Mouse (Mus musculus) ES-E14 (cell line): ENCODE measurements at regions not wholly inside any gene's neighbourhood (a gene's known extent, or its start where the extent isn't known, plus 50 kb on each side); places are given as distances from the start of the nearest gene placed in this dataset.

Experiments
- DNase-seq: peaks from one replicate; pipeline ENCODE4 v3.0.0-alpha.2; 2013; ENCODE audit warnings: low read depth, low spot score
- H3K27ac ChIP-seq: 2 replicates; pipeline ENCODE4 v1.5.1; 2012; ENCODE audit warnings: low read depth, mild to moderate bottlenecking, low read length, moderate library complexity, mixed read lengths; ENCODE audit not compliant: poor library complexity, insufficient read depth, severe bottlenecking
- H3K36me3 ChIP-seq: 2 replicates; pipeline ENCODE4 v1.6.1; 2012; ENCODE audit warnings: mild to moderate bottlenecking, low read length, moderate library complexity, mixed read lengths; ENCODE audit not compliant: control insufficient read depth, poor library complexity, insufficient read depth, severe bottlenecking
- H3K4me1 ChIP-seq, 2 experiments: fragments of 150-350 bp in 1 of 2; sonication (generic) in 1 of 2; 2 replicates each; pipeline ENCODE4 v1.6.1; 2012; ENCODE audit warnings: low read length in 2 of 2, mild to moderate bottlenecking in 1 of 2, mixed read lengths in 1 of 2; ENCODE audit not compliant: control insufficient read depth in 2 of 2, insufficient read depth in 2 of 2, poor library complexity in 1 of 2
- H3K4me3 ChIP-seq, 2 experiments: fragments of 150-350 bp in 1 of 2; sonication (generic) in 1 of 2; 2 replicates each; pipeline ENCODE4 v1.5.1; 2012; ENCODE audit warnings: low read length in 2 of 2, low read depth in 1 of 2, mild to moderate bottlenecking in 1 of 2, mixed read lengths in 1 of 2; ENCODE audit not compliant: insufficient read depth in 1 of 2, poor library complexity in 1 of 2, severe bottlenecking in 1 of 2
- H3K9ac ChIP-seq: 2 replicates; pipeline ENCODE4 v1.6.1; 2012; ENCODE audit warnings: low read depth, mild to moderate bottlenecking, low read length, mixed read lengths; ENCODE audit not compliant: poor library complexity, insufficient read depth, severe bottlenecking
- H3K9me3 ChIP-seq: fragments of 150-350 bp; sonication (generic); 2 replicates; pipeline ENCODE4 v1.6.1; 2012; ENCODE audit warnings: low read depth, mild to moderate bottlenecking, low read length; ENCODE audit not compliant: control insufficient read depth, insufficient read depth
- CHD2 ChIP-seq: IDR thresholded peaks from 2 replicates; pipeline ENCODE4 v1.6.1; 2014; ENCODE audit warnings: mild to moderate bottlenecking, low read depth, low read length, inconsistent platforms
- HCFC1 ChIP-seq: IDR thresholded peaks from 2 replicates; pipeline ENCODE4 v1.6.1; 2012; ENCODE audit warnings: low read length, inconsistent platforms, borderline replicate concordance; ENCODE audit not compliant: insufficient read depth
- MAFK ChIP-seq: IDR thresholded peaks from 2 replicates; pipeline ENCODE4 v1.6.1; 2014; ENCODE audit warnings: mild to moderate bottlenecking, low read depth, low read length, inconsistent platforms; ENCODE audit not compliant: insufficient read depth
- ZC3H11A ChIP-seq: IDR thresholded peaks from 2 replicates; pipeline ENCODE4 v1.6.1; 2012; ENCODE audit warnings: low read depth, mild to moderate bottlenecking, inconsistent platforms, low read length, borderline replicate concordance
- ZNF384 ChIP-seq: IDR thresholded peaks from 2 replicates; pipeline ENCODE4 v1.6.1; 2012; ENCODE audit warnings: low read depth, low read length, inconsistent platforms
- in situ Hi-C, 2 experiments: fragments of 600-800 bp; cut with MboI; formaldehyde crosslinking; loops; one replicate each; pipeline ENCODE4 v1.15.1; 2025; ENCODE audit warnings: low sequenced_read_pairs in 2 of 2, inconsistent platforms in 1 of 2; ENCODE audit not compliant: unreplicated experiment in 2 of 2

DNA sequence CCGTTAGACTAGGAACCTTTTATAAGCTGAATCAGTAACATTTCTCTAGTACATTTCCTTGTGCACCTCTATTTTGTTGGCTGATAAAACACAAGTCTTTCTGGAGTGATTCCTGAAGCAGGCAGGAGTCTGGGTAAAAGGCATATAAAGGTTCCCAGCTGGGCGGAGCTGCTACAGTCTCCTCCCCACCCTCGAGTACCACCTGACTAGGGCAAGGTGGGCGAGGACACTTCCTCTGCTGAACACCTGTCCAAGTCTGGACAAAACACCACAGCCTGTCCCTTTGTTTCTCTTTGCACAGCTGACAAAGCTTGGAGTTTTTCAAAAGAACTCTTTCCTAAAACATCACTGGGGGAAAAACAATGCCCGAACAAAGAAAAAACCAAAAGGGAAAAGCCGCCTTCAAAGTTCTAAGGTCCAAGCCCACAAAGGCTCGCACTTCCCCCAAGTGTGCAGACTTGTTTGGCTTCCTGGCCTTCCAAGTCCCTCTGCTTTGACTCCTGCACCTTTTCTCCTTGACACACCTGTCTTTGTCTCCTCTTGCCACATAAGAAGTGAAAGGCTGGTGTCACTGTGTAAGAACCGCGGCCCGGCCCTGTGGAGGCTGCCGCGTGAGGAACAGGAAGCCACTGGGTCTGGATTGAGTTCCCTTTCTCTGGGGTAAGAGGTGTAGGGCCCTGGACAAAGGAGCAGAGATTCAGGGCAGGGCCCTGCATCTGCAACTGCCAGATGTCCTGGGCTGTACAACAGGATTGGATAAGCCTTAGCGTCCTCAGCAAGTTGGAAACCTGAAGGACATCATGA lies 263.1 kb upstream of the Foxq1 start:
- in situ Hi-C loops, result no loop called here
- Histone ChIP-seq H3K4me3 (no peak overlapping the region), H3K4me1 (no peaks in the 10 kb centered on the region), H3K36me3 (no peaks in the 10 kb centered on the region), H3K9ac (no peak overlapping the region), H3K27ac (no peak overlapping the region), H3K9me3 (no peaks in the 10 kb centered on the region)
- no peak for TF ChIP-seq HCFC1
- no peak for TF ChIP-seq MAFK
- no peak for TF ChIP-seq ZC3H11A
- TF ChIP-seq CHD2, result no peak
- no peak for TF ChIP-seq ZNF384
- peak; percentile 41 for DNase-seq

DNA sequence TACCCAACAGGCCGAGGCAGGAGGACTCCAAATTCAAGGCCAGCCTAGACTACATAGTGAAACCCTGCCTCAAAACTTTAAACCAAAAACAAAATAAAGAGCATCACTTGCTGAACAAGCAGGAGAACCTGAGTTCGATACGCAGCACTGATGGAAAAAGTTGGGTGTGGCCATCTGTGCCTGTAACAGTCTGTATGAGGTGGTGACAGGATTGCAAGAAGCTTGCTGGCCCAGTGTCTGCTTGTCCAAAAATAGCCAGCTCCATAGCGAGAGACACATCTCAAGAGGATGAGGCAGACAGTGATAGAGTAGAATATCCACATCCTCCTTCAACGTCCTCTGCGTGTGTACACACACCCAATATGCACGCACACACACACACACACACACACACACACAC lies 261.9 kb upstream of the Foxq1 start:
- Histone ChIP-seq H3K36me3 (no peaks in the 10 kb centered on the region), H3K9ac (no peak overlapping the region)
- in situ Hi-C loops, result no loop called here

GRCm38 (mm10) chr13:31303194-31303593 lies 252.7 kb upstream of the Foxq1 start:
- H3K4me1 ChIP-seq, result no peaks in the 10 kb centered on the region
- no peaks in the 10 kb centered on the region for H3K36me3 ChIP-seq
- no peak overlapping the region for H3K27ac ChIP-seq
- H3K4me3 ChIP-seq, result no peak overlapping the region
- H3K9me3 ChIP-seq, result no peaks in the 10 kb centered on the region
- no peak for DNase-seq
- in situ Hi-C loops, result no loop called here
- TF ChIP-seq CHD2, result no peak
- TF ChIP-seq ZNF384, result no peak
- TF ChIP-seq HCFC1, result no peak
- TF ChIP-seq MAFK, result no peak
- no peak for TF ChIP-seq ZC3H11A
- no peak overlapping the region for H3K9ac ChIP-seq

More for the DNA sequence above, 261.9 kb upstream of the Foxq1 start:
- TF ChIP-seq MAFK (no peak), ZC3H11A (no peak)
- H3K4me1 ChIP-seq, result no peaks in the 10 kb centered on the region
- H3K9me3 ChIP-seq, result no peaks in the 10 kb centered on the region
- no peak overlapping the region for H3K4me3 ChIP-seq
- no peak for DNase-seq
- H3K27ac ChIP-seq, result no peak overlapping the region

DNA sequence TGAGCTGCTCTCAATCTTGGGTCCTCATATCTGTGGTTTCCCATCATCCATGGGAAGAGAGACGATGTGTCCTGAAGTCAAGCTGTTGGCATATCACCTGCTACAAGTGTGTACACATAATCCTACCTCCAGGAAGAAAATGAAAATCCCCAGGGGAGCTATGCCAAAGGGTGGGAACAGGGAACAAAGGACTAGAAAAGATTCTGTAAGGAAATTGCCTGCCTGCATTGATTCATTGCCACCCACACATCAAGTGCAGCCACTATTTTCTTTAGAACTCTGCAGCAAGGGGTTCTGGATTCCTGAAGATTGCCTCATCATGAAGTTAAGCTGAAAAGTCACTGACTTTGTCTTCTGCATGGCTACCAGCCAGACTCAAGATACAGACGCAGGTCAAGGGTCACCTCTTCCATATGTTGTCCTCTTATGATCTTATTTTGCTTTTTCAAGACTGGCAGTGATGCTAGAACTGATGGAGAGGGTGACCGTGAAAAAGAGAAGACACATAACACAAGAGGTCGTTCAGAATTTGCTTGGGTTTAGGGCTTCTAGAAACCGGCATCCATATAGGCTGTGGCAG lies 251.6 kb upstream of the Foxq1 start:
- in situ Hi-C loops, result no loop called here
- DNase-seq, result no peak
- Histone ChIP-seq H3K36me3 (no peaks in the 10 kb centered on the region), H3K4me1 (no peaks in the 10 kb centered on the region), H3K9ac (no peak overlapping the region), H3K9me3 (no peaks in the 10 kb centered on the region), H3K4me3 (no peak overlapping the region), H3K27ac (no peak overlapping the region)
- TF ChIP-seq ZC3H11A (no peak), MAFK (no peak), ZNF384 (no peak)

- H3K9ac ChIP-seq, result no peak overlapping the region
- H3K4me3 ChIP-seq, result no peak overlapping the region
- H3K36me3 ChIP-seq, result no peaks in the 10 kb centered on the region
- H3K27ac ChIP-seq, result no peak overlapping the region
- H3K4me1 ChIP-seq, result no peaks in the 10 kb centered on the region
- TF ChIP-seq MAFK (no peak), ZC3H11A (no peak), HCFC1 (no peak)
- in situ Hi-C loops, result no loop called here
- DNase-seq, result no peak
- H3K9me3 ChIP-seq, result no peaks in the 10 kb centered on the region
Observed at GRCm38 (mm10) chr13:31309083-31309621, 246.8 kb upstream of the Foxq1 start.
